ENCODE assay signal across 27 mouse cellular contexts in the genomic region with DNA sequence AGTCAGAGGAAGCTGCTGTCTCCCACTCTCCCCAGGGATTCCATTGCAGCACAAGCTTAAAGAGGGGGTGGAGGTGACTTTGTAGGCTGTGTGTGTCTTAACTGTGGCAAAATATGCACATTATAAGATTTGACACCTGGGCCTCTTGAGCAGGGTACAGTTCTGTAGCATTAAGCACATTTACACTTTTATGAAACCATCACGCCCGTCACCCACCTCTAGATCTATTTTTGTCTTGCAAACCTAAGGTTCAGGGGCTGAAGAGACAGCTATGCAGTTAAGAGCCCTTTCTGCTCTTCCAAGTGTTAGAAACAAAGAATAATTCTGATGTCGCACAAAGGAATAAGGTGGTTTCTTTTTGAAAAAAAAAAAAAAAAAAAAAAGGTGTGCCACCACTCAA. TPM values are rescaled to one million over a fixed set of nuclear protein-coding genes. Genes with fewer than 3 reads are reported as not detected.
"Had no signal": no experiment of that assay in that cellular context is flagged by ENCODE, and none has a peak within 500 bp of the region (broad histone marks: within the 10 kb centered on the region; RNA-seq: fewer than 3 reads in every experiment).

No protein-coding gene starts in this region.

- DNase-seq: gastrocnemius, postnatal 14 days; gastrocnemius, postnatal 36 days; heart, adult 2 months; heart, postnatal 10 days; heart, postnatal 4 days; kidney, adult 18-20 months; kidney, adult 8-10 months; kidney, postnatal 10 days; kidney, postnatal 25 days; kidney, postnatal 4 days; liver; liver, embryonic 13.5 days had no signal

- H3K4me3 ChIP-seq: heart, adult 2 months; heart, embryonic 12.5 days; hindbrain, embryonic 10.5 days; hindbrain, embryonic 12.5 days; intestine, embryonic 15.5 days; layer of hippocampus, adult 2 months; left cerebral cortex, adult 2 months; limb, embryonic 10.5 days; limb, embryonic 12.5 days; liver, embryonic 13.5 days had no signal

- H3K36me3 ChIP-seq: heart, embryonic 12.5 days; hindbrain, embryonic 10.5 days; hindbrain, embryonic 12.5 days; intestine, embryonic 15.5 days; limb, embryonic 10.5 days; limb, embryonic 12.5 days; liver, embryonic 13.5 days had no signal

- H3K27ac ChIP-seq: heart, adult 2 months; hindbrain, embryonic 10.5 days; hindbrain, embryonic 12.5 days; hindbrain, embryonic 14.5 days; intestine, embryonic 15.5 days; layer of hippocampus, adult 2 months; left cerebral cortex, adult 2 months; limb, embryonic 10.5 days; limb, embryonic 12.5 days; liver, embryonic 13.5 days had no signal

- H3K4me1 ChIP-seq: liver, embryonic 13.5 days had no signal

- H3K9me3 ChIP-seq: heart, embryonic 12.5 days; hindbrain, embryonic 10.5 days; hindbrain, embryonic 12.5 days; intestine, embryonic 15.5 days; limb, embryonic 10.5 days; limb, embryonic 12.5 days; liver, embryonic 13.5 days had no signal

- H3K9ac ChIP-seq: heart, embryonic 12.5 days; hindbrain, embryonic 12.5 days; hindbrain, embryonic 14.5 days; intestine, embryonic 15.5 days; limb, embryonic 12.5 days; liver, embryonic 13.5 days had no signal

- H3K4me2 ChIP-seq: heart, embryonic 12.5 days; hindbrain, embryonic 12.5 days; hindbrain, embryonic 14.5 days; intestine, embryonic 15.5 days; limb, embryonic 12.5 days; liver, embryonic 11.5 days; liver, embryonic 13.5 days had no signal

- ATAC-seq: hindbrain, embryonic 16.5 days; inflammation-experienced regulatory T-cells, adult 6 months; intestine, embryonic 15.5 days; intestine, postnatal 0 days had no signal

RNA-seq across cellular contexts. Expression of gene Jakmip3, which starts 5.1 kb away (rescaled TPM):
- total RNA-seq: gastrocnemius, postnatal 14 days; gastrocnemius, postnatal 36 days; granulocyte monocyte progenitor cell, adult 5-6 weeks had no signal
- polyA plus RNA-seq: heart, embryonic 16.5 days; liver, embryonic 13.5 days had no signal
